Mouse (Mus musculus) neural tube, embryonic 13.5 days (tissue): ENCODE measurements around the gene Tesmin. TPM values are rescaled to one million over a fixed set of nuclear protein-coding genes. Genes with fewer than 3 reads are reported as not detected.

ENCODE experiments used
- ATAC-seq: fragments of 200-750 bp; cut with Nextera tagmentation; 2 replicates; pipeline ENCODE4 v1.8.0; 2017; ENCODE audit warnings: low read depth, mild to moderate bottlenecking, moderate TSS enrichment, moderate library complexity
- H3K27ac ChIP-seq: fragments of 300-500 bp; sonication (generic); replicated peaks from 2 replicates; pipeline ENCODE4 v1.5.1; 2015; ENCODE audit warnings: moderate library complexity, mild to moderate bottlenecking, inconsistent platforms
- H3K27me3 ChIP-seq: fragments of 300-500 bp; sonication (generic); 2 replicates; pipeline ENCODE4 v1.6.1; 2015; ENCODE audit warnings: mild to moderate bottlenecking, inconsistent platforms
- H3K36me3 ChIP-seq: fragments of 300-500 bp; sonication (generic); 2 replicates; pipeline ENCODE4 v1.6.1; 2015; ENCODE audit warnings: mild to moderate bottlenecking, inconsistent platforms
- H3K4me1 ChIP-seq: fragments of 300-500 bp; sonication (generic); replicated peaks from 2 replicates; pipeline ENCODE4 v1.6.1; 2015; ENCODE audit warnings: inconsistent platforms
- H3K4me2 ChIP-seq: fragments of 300-500 bp; sonication (generic); 2 replicates; pipeline ENCODE4 v1.6.1; 2015; ENCODE audit warnings: inconsistent platforms, mild to moderate bottlenecking, moderate library complexity
- H3K4me3 ChIP-seq: fragments of 300-500 bp; sonication (generic); 2 replicates; pipeline ENCODE4 v1.5.1; 2015; ENCODE audit warnings: mild to moderate bottlenecking, inconsistent platforms
- H3K9ac ChIP-seq: fragments of 300-500 bp; sonication (generic); 2 replicates; pipeline ENCODE4 v1.6.1; 2015; ENCODE audit warnings: moderate library complexity, mild to moderate bottlenecking, inconsistent platforms
- H3K9me3 ChIP-seq: fragments of 300-500 bp; sonication (generic); 2 replicates; pipeline ENCODE4 v1.6.1; 2016; ENCODE audit warnings: inconsistent platforms
- WGBS: fragments of 180-500 bp; shearing (Covaris S2); methylation state at CpG from one replicate; pipeline ENCODE4 v1.1.7; 2015; 5-methylcytosine and 5-hydroxymethylcytosine counted together
- polyA plus RNA-seq: library from polyadenylated mRNA; unstranded; fragments of >200 nt; fragmentation: Nextera tagmentation; extraction: Ambion mirVana; gene quantifications from 2 replicates; pipeline ENCODE4 v1.2.1, GENCODE M21; 2015

Tesmin gene
- polyA plus RNA-seq, 1 experiment from 2014 or later: not detected

DNA sequence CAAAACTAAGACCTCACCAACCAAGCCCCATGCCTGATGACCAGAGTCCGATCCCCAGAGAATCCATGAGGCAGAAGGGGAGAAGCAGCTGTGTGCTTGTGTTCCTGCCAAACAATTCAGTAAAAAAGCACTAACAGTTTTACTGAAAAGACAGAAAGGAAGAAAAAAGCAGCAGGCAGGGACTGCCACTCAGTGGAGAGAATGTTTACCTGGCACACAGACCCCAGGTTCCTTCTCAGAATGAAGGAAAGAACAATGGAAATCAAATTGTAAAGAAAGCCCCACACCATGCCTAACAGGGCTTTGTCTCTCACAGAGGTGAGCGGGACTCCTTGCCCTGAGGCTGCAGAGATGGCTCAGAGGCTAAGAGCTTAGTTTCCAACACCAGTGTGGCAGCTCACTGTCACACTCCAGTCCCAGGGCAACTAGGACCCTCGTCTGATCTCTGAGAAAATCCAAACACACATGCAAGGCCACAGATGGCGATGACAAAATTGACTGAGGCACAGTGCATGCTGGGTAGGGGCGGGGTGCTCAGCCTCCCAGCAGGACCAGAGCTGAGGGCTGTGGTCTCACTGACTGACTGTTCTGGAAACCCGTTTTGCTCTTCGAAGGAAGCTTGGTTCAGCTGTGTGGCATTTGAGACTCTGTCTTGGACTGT, 40.6 kb downstream of the Tesmin start:
- H3K9ac ChIP-seq: 0 out of 2 replicates have a peak overlapping the region, but pooled peaks have one; percentile 3
- peaks cover 13% of the 10 kb centered on the region; the same call in 1 of the 2 replicates for H3K4me1 ChIP-seq
- H3K27ac ChIP-seq: peak overlapping the region; percentile 64; the same call in 1 of the 2 replicates
- 0 out of 2 replicates have a peak, but pooled peaks have one; percentile 45 for ATAC-seq
- H3K27me3 ChIP-seq: peaks cover 3% of the 10 kb centered on the region; the same call in 1 of the 2 replicates
- no peak overlapping the region for H3K4me2 ChIP-seq
- no peaks in the 10 kb centered on the region for H3K36me3 ChIP-seq
- 47% methylated on average over 7 of the region's 7 CpGs for WGBS
- H3K9me3 ChIP-seq: no peaks in the 10 kb centered on the region
- H3K4me3 ChIP-seq: no peak overlapping the region

DNA sequence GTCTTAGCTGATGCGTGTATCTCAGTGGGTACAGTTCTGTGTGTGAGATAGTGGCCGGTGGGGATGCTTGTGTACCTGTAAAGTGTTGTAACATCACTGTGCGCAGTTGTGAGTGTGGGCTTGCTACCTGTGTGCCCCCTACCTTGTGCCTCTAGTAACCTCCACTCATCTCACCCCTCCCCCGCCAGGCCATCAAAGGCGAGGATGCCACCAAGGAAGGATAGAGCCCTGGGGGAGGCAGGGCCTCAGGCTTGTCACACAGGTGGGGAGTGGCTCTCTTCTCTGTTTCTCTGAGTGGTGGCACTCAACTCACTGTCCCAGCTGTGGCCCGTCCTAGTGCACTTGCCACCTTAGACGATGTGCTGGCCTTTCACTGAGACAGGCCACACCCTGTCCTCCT, 42.4 kb downstream of the Tesmin start:
- Histone ChIP-seq H3K9ac (no peak overlapping the region), H3K4me3 (no peak overlapping the region), H3K4me2 (no peak overlapping the region), H3K36me3 (no peaks in the 10 kb centered on the region), H3K9me3 (no peaks in the 10 kb centered on the region), H3K27ac (no peak overlapping the region), H3K4me1 (peaks cover 13% of the 10 kb centered on the region; the same call in 1 of the 2 replicates), H3K27me3 (peaks cover 3% of the 10 kb centered on the region; the same call in 1 of the 2 replicates)
- 68% methylated on average over 7 of the region's 7 CpGs for WGBS
- ATAC-seq: no peak

DNA sequence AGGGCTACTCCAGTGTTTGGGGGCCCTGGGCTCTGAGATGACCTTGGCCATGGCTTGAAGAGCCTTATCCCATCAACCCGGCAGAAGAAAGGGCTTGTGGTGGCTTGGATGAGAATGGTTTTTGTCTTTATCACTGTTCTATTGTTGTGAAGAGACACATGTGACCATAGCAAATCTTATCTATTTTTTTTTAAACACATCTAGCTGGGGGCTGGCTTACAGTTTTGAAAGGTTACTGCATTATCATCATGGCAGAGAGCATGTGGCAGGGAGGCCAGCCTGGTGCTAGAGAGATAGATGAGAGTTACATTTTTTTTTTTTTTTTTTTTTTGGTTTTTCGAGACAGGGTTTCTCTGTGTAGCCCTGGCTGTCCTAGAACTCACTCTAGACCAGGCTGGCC, 43.3 kb downstream of the Tesmin start:
- Histone ChIP-seq H3K36me3 (no peaks in the 10 kb centered on the region), H3K4me3 (no peak overlapping the region), H3K27me3 (peaks cover 3% of the 10 kb centered on the region; the same call in 1 of the 2 replicates), H3K9me3 (no peaks in the 10 kb centered on the region), H3K9ac (no peak overlapping the region), H3K4me2 (no peak overlapping the region), H3K4me1 (peaks cover 13% of the 10 kb centered on the region; the same call in 1 of the 2 replicates), H3K27ac (no peak overlapping the region)
- WGBS: 86% methylated on average over 2 of the region's 2 CpGs
- ATAC-seq: no peak

DNA sequence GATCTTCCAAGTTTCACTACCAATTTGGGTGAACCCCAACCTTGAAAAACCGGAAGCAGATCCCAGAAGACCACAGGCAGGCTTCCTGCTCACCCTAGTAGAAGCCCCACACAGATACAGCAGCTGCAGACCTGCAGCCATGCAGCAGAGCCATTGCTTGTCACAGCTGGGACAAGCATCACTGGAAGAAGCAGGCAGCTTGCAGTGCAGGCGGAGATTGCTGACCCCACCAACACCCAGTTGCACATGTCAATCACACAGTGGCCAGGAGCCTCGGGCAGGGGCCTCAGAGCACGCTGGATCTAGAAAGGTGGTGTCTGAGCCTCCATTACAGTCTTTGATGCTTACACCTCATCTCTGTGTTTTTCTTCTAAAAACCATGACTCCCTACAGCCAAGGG, 45.5 kb downstream of the Tesmin start:
- no peak for ATAC-seq
- WGBS: 69% methylated on average over 4 of the region's 4 CpGs

DNA sequence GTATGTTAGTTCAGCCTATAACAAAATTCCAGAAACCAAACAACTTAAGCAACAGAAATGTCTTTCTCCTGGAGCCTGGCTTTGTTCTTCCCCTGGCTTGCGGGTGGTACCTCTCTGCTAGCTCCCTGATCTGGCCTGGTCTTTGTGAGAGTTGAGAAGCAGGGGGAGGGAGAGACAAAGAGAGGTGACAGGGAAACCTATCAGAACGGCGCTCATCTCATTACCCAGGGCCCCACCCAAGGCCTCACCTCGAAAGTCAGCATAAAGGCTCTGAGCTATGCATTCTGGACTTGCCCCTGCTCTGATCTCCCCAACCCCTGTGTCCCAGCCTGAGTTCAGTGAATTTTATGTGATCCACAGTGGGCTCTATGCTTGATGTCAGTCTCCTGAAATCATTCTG, 46.0 kb downstream of the Tesmin start:
- no peak overlapping the region for H3K4me3 ChIP-seq
- no peak for ATAC-seq
- no peaks in the 10 kb centered on the region for H3K36me3 ChIP-seq
- H3K4me1 ChIP-seq: no peaks in the 10 kb centered on the region
- WGBS: 43% methylated on average over 4 of the region's 4 CpGs
- H3K9ac ChIP-seq: no peak overlapping the region
- H3K27ac ChIP-seq: no peak overlapping the region
- H3K4me2 ChIP-seq: no peak overlapping the region
- peaks cover 19% of the 10 kb centered on the region for H3K27me3 ChIP-seq
- H3K9me3 ChIP-seq: no peaks in the 10 kb centered on the region

More for the DNA sequence above, 45.5 kb downstream of the Tesmin start:
- peaks cover 5% of the 10 kb centered on the region; the same call in 1 of the 2 replicates for H3K4me1 ChIP-seq
- peaks cover 14% of the 10 kb centered on the region for H3K27me3 ChIP-seq
- H3K9me3 ChIP-seq: no peaks in the 10 kb centered on the region
- no peak overlapping the region for H3K4me3 ChIP-seq
- no peak overlapping the region for H3K4me2 ChIP-seq
- H3K36me3 ChIP-seq: no peaks in the 10 kb centered on the region
- H3K27ac ChIP-seq: no peak overlapping the region
- H3K9ac ChIP-seq: no peak overlapping the region

DNA sequence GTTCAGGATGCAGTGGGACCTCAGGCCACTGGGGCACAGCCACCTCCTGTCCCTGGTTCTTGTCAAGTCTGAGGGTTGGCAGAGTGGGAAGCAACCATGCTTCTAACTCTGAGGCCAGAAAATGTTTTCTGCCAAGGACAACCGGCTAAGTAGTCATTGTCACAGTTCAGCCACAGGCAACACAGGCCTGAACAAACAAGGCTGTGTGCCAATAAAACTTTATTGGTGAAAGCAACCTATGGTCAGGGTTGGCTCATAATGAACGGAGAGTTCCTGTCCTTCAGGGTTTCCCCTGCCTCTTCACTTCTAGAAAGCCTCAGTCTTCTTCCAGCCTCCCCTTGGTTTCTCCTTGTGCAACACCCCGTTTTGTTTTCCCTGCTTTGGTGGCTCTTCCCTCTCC, 47.2 kb downstream of the Tesmin start:
- Histone ChIP-seq H3K4me2 (no peak overlapping the region), H3K9me3 (no peaks in the 10 kb centered on the region), H3K36me3 (no peaks in the 10 kb centered on the region), H3K9ac (no peak overlapping the region), H3K27me3 (peaks cover 21% of the 10 kb centered on the region), H3K4me3 (no peak overlapping the region), H3K4me1 (peaks cover 8% of the 10 kb centered on the region), H3K27ac (no peak overlapping the region)
- WGBS: 73% methylated on average over 3 of the region's 3 CpGs
- no peak for ATAC-seq

DNA sequence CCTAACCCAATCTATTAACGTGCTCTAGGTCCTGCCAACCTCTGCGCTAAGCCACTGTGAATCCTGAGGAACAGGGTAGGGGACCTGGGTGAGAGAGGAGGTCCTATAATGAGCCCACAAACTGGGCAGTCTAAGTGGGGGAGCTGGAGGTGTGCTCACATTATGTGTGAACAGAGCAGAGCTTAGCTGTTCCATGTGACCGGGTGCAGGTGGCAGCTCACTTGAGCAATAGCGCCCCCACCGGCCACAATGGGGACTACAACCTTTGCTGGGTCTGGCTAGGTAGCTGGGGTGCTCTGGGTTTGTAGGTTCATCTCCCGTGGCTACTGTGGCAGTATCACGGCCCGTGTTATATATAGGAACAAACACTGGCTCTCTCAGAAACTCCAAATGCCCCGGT, 48.2 kb downstream of the Tesmin start:
- H3K27me3 ChIP-seq: peaks cover 18% of the 10 kb centered on the region
- H3K27ac ChIP-seq: no peak overlapping the region
- H3K9me3 ChIP-seq: no peaks in the 10 kb centered on the region
- no peak for ATAC-seq
- H3K4me3 ChIP-seq: no peak overlapping the region
- no peaks in the 10 kb centered on the region for H3K36me3 ChIP-seq
- no peak overlapping the region for H3K4me2 ChIP-seq
- H3K4me1 ChIP-seq: peaks cover 13% of the 10 kb centered on the region
- WGBS: 57% methylated on average over 9 of the region's 9 CpGs
- H3K9ac ChIP-seq: no peak overlapping the region

DNA sequence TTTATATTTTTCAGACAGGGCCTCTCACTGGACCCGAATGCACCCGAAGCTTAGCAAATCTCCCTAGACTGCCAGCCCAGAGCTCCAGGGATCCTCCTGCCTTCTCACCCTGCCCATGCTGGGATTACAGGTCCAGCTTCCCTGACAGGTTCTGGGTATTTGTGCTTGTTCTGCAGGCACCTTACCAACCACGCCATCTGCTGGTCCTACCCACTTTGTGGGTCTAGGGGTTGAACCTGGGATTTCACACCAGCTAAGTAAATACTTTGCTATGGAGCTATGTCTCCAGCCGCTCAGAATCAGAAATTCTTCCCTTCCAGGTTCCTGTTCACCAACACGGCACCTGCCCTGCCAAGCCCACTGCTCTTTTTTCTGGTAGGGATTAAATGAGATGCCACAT, 49.3 kb downstream of the Tesmin start:
- peaks cover 18% of the 10 kb centered on the region for H3K27me3 ChIP-seq
- WGBS: 76% methylated on average over 5 of the region's 5 CpGs
- no peak overlapping the region for H3K4me3 ChIP-seq
- ATAC-seq: no peak
- no peaks in the 10 kb centered on the region for H3K36me3 ChIP-seq
- peaks cover 13% of the 10 kb centered on the region for H3K4me1 ChIP-seq
- no peak overlapping the region for H3K27ac ChIP-seq
- no peaks in the 10 kb centered on the region for H3K9me3 ChIP-seq
- no peak overlapping the region for H3K4me2 ChIP-seq
- no peak overlapping the region for H3K9ac ChIP-seq

DNA sequence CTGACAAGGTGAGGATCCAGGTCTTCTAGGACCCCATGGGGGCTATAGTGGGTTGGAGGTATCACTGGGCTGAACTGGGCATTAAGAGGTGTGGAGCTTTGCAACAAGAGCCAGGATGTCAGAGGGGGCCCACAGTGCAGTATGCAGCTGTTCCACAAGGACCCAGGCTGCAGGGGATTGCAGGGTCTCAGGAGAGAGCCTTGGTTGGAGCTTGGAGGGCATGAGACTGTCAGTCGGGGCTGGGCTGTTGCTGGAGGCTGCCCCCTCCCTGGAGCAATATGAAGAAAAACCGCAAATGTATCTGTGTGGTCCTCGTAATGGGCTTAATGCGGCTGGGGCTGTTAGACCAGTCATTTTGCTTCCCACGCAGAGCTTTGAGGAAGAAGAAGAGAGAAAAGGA, 52.0 kb downstream of the Tesmin start:
- Histone ChIP-seq H3K27me3 (peaks cover 18% of the 10 kb centered on the region), H3K36me3 (no peaks in the 10 kb centered on the region), H3K27ac (peak overlapping the region; percentile 38; the same call in 1 of the 2 replicates), H3K9ac (no peak overlapping the region), H3K4me2 (peak overlapping the region; percentile 35), H3K4me1 (peaks cover 13% of the 10 kb centered on the region), H3K9me3 (no peaks in the 10 kb centered on the region), H3K4me3 (no peak overlapping the region)
- ATAC-seq: peak; percentile 76
- WGBS: 30% methylated on average over 5 of the region's 5 CpGs

DNA sequence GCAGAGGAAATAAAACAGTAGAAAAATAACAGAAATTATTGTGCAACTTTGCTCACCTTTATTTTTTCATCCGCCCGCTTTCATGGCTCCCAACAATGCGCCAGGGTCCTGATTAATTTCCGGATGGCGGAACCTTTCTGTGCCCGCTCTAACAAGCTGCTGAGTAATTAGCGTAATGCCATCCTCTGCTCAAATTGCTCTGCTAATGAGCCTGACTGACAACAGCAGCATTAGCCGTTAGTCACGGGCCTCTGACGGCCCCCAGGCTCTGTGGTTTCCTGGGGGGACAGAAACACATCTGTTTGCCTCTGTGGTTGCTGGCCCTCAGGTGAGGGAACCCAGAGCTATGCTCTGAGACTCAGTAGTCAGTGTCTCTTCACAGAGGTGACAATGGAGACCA, 52.4 kb downstream of the Tesmin start:
- no peaks in the 10 kb centered on the region for H3K36me3 ChIP-seq
- H3K27me3 ChIP-seq: peaks cover 18% of the 10 kb centered on the region
- H3K4me2 ChIP-seq: peak overlapping the region; percentile 35
- peak; percentile 78 for ATAC-seq
- H3K4me3 ChIP-seq: no peak overlapping the region
- H3K4me1 ChIP-seq: peaks cover 13% of the 10 kb centered on the region
- no peak overlapping the region for H3K9ac ChIP-seq
- WGBS: 18% methylated on average over 10 of the region's 10 CpGs
- H3K9me3 ChIP-seq: no peaks in the 10 kb centered on the region
- peak overlapping the region; percentile 54; the same call in 1 of the 2 replicates for H3K27ac ChIP-seq

DNA sequence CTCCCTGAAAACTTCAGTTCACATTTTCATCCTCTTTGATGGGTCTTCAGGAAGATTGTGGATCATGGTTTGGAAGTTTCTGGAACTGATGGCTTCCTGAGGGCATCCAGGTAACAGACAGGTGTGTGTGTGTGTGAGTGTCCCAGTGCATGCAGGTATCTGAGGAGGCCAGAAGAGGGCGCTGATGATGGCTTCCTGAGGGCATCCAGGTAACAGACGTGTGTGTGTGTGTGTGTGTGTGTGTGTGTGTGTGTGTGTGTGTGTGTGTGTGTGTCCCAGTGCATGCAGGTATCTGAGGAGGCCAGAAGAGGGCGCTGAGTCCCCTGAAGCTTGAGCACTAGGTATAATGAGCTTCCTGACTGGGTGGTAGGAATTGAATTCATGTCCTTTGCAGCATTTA, 58.7 kb downstream of the Tesmin start:
- H3K27ac ChIP-seq: no peak overlapping the region
- no peaks in the 10 kb centered on the region for H3K9me3 ChIP-seq
- no peak overlapping the region for H3K9ac ChIP-seq
- no peaks in the 10 kb centered on the region for H3K27me3 ChIP-seq
- 71% methylated on average over 3 of the region's 3 CpGs for WGBS
- H3K36me3 ChIP-seq: no peaks in the 10 kb centered on the region
- H3K4me1 ChIP-seq: peaks cover 10% of the 10 kb centered on the region
- no peak overlapping the region for H3K4me2 ChIP-seq
- H3K4me3 ChIP-seq: no peak overlapping the region
- no peak for ATAC-seq

DNA sequence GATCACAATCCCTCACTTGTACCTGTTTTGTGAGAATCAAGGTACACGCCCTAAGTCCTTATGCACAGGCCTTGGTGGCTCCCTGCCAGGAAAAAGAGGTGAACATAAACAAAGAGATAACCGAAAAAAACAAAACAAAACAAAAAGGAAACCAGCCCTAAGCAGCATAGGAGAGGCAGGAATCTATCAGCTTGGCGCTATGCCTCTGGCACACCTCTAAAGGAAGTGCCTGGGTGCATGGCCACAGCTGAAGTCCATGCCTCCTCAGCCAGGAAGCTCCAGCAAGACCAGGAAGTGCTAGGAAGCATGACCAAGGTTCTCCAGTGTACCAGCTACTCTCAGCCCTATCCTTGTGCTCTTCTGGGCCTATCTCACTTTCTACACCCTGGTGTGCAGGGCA, 60.6 kb downstream of the Tesmin start:
- Histone ChIP-seq H3K27me3 (no peaks in the 10 kb centered on the region), H3K4me1 (peaks cover 10% of the 10 kb centered on the region), H3K4me3 (no peak overlapping the region), H3K4me2 (no peak overlapping the region), H3K27ac (no peak overlapping the region), H3K9ac (no peak overlapping the region), H3K36me3 (peaks cover 14% of the 10 kb centered on the region), H3K9me3 (no peaks in the 10 kb centered on the region)
- no peak for ATAC-seq
- WGBS: 81% methylated on average over 3 of the region's 3 CpGs

DNA sequence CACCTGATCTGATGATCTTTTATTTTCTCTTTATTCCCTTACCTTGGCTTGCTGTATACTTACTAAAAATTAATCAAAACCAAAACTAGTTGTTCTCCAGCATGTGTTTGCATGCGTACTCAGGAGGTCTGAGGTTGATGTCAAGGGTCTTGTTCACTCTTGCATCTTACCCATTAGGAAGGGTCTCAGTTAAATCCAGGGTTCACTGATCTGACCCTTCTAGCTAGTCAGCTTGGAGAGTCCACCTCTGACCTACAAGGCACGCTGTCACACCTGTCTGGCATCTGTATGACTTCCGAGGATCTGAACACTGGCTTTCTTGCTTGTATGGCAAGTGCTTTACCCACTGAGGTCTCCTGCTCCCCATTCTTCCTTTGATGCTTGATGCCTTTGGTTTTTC, 62.1 kb downstream of the Tesmin start:
- Histone ChIP-seq H3K36me3 (peaks cover 29% of the 10 kb centered on the region), H3K4me3 (no peak overlapping the region), H3K9me3 (no peaks in the 10 kb centered on the region), H3K9ac (no peak overlapping the region), H3K4me2 (no peak overlapping the region), H3K27ac (no peak overlapping the region), H3K27me3 (no peaks in the 10 kb centered on the region), H3K4me1 (peaks cover 10% of the 10 kb centered on the region)
- ATAC-seq: peak; percentile 34; the same call in 1 of the 2 replicates
- 93% methylated on average over 3 of the region's 3 CpGs for WGBS
